Mouse (Mus musculus) midbrain, embryonic 10.5 days (tissue): Measurements from ENCODE around the gene Kbtbd3. TPM values are rescaled to one million over a fixed set of nuclear protein-coding genes. Genes with fewer than 3 reads are reported as not detected.

Source experiments
- DNase-seq: peaks from one replicate; pipeline ENCODE4 v3.0.0-alpha.2; 2017; ENCODE audit warnings: low spot score
- H3K27ac ChIP-seq: fragments of 300-500 bp; sonication (generic); replicated peaks from 2 replicates; pipeline ENCODE4 v1.5.1; 2016; ENCODE audit warnings: mild to moderate bottlenecking
- H3K27me3 ChIP-seq: fragments of 300-500 bp; sonication (generic); 2 replicates; pipeline ENCODE4 v1.6.1; 2016; ENCODE audit warnings: low read depth, mild to moderate bottlenecking; ENCODE audit not compliant: poor library complexity, severe bottlenecking
- H3K36me3 ChIP-seq: fragments of 300-500 bp; sonication (generic); 2 replicates; pipeline ENCODE4 v1.6.1; 2016; ENCODE audit warnings: mild to moderate bottlenecking, moderate library complexity
- H3K4me1 ChIP-seq: fragments of 300-500 bp; sonication (generic); 2 replicates; pipeline ENCODE4 v1.6.1; 2016
- H3K4me3 ChIP-seq: fragments of 300-500 bp; sonication (generic); 2 replicates; pipeline ENCODE4 v1.5.1; 2016; ENCODE audit warnings: mild to moderate bottlenecking, moderate library complexity
- H3K9me3 ChIP-seq: fragments of 300-500 bp; sonication (generic); replicated peaks from 2 replicates; pipeline ENCODE4 v1.6.1; 2016; ENCODE audit warnings: mild to moderate bottlenecking
- WGBS: fragments of 180-500 bp; shearing (Covaris S2); methylation state at CpG from one replicate; pipeline ENCODE4 v1.1.7; 2016; 5-methylcytosine and 5-hydroxymethylcytosine counted together
- microRNA-seq: library from miRNA; unstranded; fragments of <30 nt; microRNA quantifications from one replicate; pipeline ENCODE4, GENCODE M21; 2017
- polyA plus RNA-seq: library from polyadenylated mRNA; unstranded; fragments of >200 nt; fragmentation: Nextera tagmentation; extraction: Ambion mirVana; gene quantifications from 2 replicates; pipeline ENCODE4 v1.2.1, GENCODE M21; 2016

Gene Kbtbd3
- polyA plus RNA-seq, 1 experiment from 2014 or later: 6.4 TPM

DNA sequence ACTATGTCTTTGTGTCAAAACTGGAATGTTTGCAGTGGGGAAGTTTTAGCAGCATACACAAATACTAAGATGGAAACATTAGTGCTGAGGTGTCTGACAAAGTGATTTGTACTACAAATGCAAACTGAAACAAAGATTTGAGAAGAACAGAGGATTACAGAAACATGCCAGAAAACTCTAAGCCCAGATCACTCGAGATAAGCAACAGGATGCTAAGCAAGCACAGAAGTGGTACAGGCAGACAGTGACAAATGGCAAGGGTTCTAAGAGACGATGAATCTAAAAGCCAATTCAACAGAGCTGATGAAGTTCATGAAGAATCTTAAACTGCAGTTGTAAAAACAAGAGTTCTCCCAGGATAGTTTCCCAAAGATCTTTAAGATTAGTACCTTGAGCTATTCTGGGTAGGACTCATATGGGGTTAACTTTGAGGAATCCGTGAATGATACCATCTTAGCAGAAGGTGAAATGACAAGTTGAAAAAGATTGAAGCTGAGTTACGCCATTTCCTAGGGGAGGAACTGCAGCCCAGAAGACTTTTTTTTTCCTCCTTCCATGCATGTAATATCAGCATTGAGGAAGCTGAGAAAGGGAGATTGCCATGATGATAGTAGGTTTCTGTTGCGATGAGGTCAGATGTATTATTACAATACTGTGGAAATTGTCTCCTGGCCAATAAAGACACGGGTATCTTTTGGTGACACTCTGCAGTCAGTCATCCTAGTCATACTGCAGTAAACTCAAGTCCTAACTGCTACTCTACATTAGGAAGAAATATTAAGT, 9.5 kb downstream of the Kbtbd3 start:
- H3K27ac ChIP-seq: no peak overlapping the region
- 0 out of 2 replicates have a peak, but pooled peaks cover 2% of the 10 kb centered on the region for H3K36me3 ChIP-seq
- 87% methylated on average over 6 of the region's 6 CpGs for WGBS
- peaks cover 2% of the 10 kb centered on the region; the same call in 1 of the 2 replicates for H3K9me3 ChIP-seq
- no peak overlapping the region for H3K4me3 ChIP-seq
- DNase-seq: no peak
- H3K27me3 ChIP-seq: no peaks in the 10 kb centered on the region
- no peaks in the 10 kb centered on the region for H3K4me1 ChIP-seq

DNA sequence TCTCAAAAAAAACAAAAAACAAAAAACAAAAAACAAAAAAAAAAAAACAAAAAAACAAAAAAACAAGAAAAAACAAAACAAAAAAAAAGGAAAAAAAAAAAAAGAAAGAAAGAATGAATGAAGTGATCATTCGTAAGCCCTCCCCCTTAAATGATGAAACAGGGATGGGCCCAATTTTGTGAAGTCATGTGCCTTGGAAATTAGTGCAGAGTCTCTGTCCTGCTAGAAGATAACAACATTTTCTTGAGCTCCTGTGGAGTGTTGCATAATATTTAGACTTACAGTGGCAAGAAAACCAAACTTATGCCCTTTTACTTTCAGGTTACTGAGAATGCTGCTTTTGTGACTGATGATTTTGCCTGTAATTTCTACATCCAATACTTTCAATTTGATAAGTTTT, 43.5 kb downstream of the Kbtbd3 start:
- no peak overlapping the region for H3K27ac ChIP-seq
- no peak for DNase-seq
- H3K9me3 ChIP-seq: no peaks in the 10 kb centered on the region
- no peaks in the 10 kb centered on the region for H3K27me3 ChIP-seq
- H3K36me3 ChIP-seq: no peaks in the 10 kb centered on the region
- WGBS: 95% methylated on average over 1 of the region's 1 CpGs
- H3K4me1 ChIP-seq: no peaks in the 10 kb centered on the region
- H3K4me3 ChIP-seq: no peak overlapping the region

DNA sequence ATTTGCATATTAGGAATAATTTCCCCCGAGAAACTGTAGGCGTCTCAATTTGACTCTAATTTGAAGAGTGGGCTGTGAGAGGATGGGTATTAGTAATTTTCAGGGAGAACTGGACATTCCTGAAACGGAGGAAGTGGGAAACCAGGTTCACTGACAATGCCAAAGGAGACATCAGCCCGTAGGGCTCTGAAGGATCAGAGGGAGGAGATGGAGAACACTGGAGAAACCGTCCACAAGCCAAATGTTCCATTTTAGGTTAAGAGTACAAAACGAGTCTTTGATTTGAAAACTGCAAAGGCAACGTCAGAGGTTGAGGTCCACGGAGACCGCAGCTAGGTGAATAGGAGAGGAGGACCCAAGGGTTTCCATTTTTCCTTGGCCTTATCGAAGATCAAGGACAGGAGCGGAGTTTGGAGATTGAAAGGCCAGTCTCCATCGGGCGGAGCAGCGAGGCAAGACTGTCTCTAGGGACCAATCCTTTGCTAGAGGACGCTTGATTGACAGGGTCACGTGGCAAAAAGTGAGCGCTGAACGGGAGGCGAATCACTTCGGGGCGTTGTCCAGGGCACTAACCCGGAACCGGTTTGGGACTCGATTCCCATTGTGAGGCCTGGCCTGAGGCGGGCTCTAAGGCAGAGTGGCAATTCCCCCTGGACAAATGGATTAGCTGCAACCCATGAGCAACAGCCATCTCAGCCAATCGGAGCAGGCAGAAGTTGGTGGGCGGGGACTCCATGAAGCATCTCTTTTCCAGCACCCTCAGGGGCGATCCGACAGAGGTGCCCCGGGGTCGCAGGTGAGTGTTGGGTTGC, 66.4 kb downstream of the Kbtbd3 start, which contains the start of gene Msantd4:
TSS of gene Msantd4 (plus strand) at position 735 of the 812 bp plus-strand sequence.
- Histone ChIP-seq H3K4me1 (peaks cover 20% of the 10 kb centered on the region; the same call in 1 of the 2 replicates), H3K27ac (peak within 1 kb of the TSS; percentile 91), H3K9me3 (no peaks in the 10 kb centered on the region), H3K4me3 (peak within 1 kb of the TSS; percentile 84), H3K36me3 (peaks cover 8% of the 10 kb centered on the region), H3K27me3 (no peaks in the 10 kb centered on the region)
- WGBS: 2% methylated on average over 31 of the region's 31 CpGs
- DNase-seq: peak; percentile 97

DNA sequence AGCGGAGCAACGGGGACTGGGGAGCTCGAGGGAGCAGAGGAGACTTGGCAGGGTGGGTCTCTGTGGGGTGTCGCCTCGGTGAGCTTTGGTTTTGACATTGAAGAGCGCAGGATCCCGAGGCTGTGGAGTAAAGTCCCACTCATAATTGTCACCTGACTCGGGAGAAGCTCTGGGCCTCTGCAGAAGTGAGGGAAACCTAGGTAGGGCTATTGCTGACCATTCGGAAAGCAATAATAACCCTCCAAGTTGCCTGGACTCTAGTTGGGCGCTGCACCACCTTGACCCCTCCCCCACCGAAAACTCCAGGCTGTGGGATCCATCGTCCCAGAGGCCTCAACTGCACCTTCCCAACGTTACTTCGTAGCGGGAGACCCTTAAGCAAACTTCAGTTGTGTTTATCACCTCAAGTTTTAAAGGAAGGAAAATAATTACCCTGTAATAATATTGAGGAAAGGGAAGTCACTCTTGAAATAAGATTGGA, 67.0 kb downstream of the Kbtbd3 start:
- no peaks in the 10 kb centered on the region for H3K9me3 ChIP-seq
- H3K27me3 ChIP-seq: no peaks in the 10 kb centered on the region
- peak overlapping the region; percentile 91 for H3K27ac ChIP-seq
- H3K4me1 ChIP-seq: peaks cover 20% of the 10 kb centered on the region; the same call in 1 of the 2 replicates
- peak overlapping the region; percentile 84 for H3K4me3 ChIP-seq
- peaks cover 12% of the 10 kb centered on the region for H3K36me3 ChIP-seq
- no peak for DNase-seq
- under 1% methylated on average over 15 of the region's 15 CpGs for WGBS

Small RNAs within 50 kb of the gene (microRNA-seq; reads per million reads assigned to microRNA genes)
- gene Gm22195 (not detected), gene Gm23992 (not detected)

Other genes starting within 250 kb of the Kbtbd3 start
- 25.2 and 28.4 TPM in 2 replicates for gene Aasdhppt, start 362 bp upstream of the Kbtbd3 start, polyA plus RNA-seq
- 64.3 and 72.0 TPM in 2 replicates for gene Msantd4, start 66.7 kb downstream of the Kbtbd3 start, polyA plus RNA-seq